Mouse (Mus musculus) G1E (cell line): Measurements from ENCODE around the gene Ctsf. TPM values are rescaled to one million over a fixed set of nuclear protein-coding genes. Genes with fewer than 3 reads are reported as not detected.

Experiments
- ATAC-seq: 2 replicates; pipeline ENCODE4 v1.8.0; 2016; ENCODE audit warnings: mild to moderate bottlenecking; ENCODE audit not compliant: insufficient number of reproducible peaks, poor library complexity, low FRiP score, severe bottlenecking; ENCODE audit errors: extremely low read depth
- DNase-seq: peaks from one replicate; pipeline ENCODE4 v3.0.0; 2012; ENCODE audit warnings: low spot score
- H3K27me3 ChIP-seq: 2 replicates; pipeline ENCODE4 v1.6.1; 2012; ENCODE audit warnings: mild to moderate bottlenecking, low read length, inconsistent platforms; ENCODE audit not compliant: insufficient read depth
- H3K36me3 ChIP-seq: replicated peaks from 2 replicates; pipeline ENCODE3; 2012; ENCODE audit warnings: mild to moderate bottlenecking, inconsistent platforms
- H3K4me1 ChIP-seq: 2 replicates; pipeline ENCODE4 v1.6.1; 2012; ENCODE audit warnings: low read depth, low read length, inconsistent platforms, mixed read lengths; ENCODE audit not compliant: insufficient read depth
- H3K4me3 ChIP-seq: 2 replicates; pipeline ENCODE4 v1.5.1; 2012; ENCODE audit warnings: low read depth, mild to moderate bottlenecking, inconsistent platforms, low read length, moderate library complexity, mixed read lengths
- H3K9me3 ChIP-seq: replicated peaks from 2 replicates; pipeline ENCODE4 v1.6.1; 2012; ENCODE audit warnings: inconsistent platforms
- CTCF ChIP-seq: IDR thresholded peaks from 2 replicates; pipeline ENCODE4 v1.5.1; 2012; ENCODE audit warnings: low read depth, low read length, inconsistent platforms, mixed read lengths
- GATA1 ChIP-seq: IDR thresholded peaks from 2 replicates; pipeline ENCODE4 v1.6.1; 2012; ENCODE audit warnings: borderline replicate concordance, low read length, inconsistent platforms, mixed read lengths
- GATA2 ChIP-seq: IDR thresholded peaks from 2 replicates; pipeline ENCODE4 v1.6.1; 2012; ENCODE audit warnings: low read depth, low read length, inconsistent platforms, borderline replicate concordance
- POLR2AphosphoS5 ChIP-seq: IDR thresholded peaks from 2 replicates; pipeline ENCODE4 v1.6.1; 2012; ENCODE audit warnings: low read depth, low read length, inconsistent platforms; ENCODE audit not compliant: insufficient replicate concordance
- TAL1 ChIP-seq: conservative IDR thresholded peaks from 2 replicates; pipeline ENCODE4 v1.6.1; 2012; ENCODE audit warnings: low read depth, low read length, inconsistent platforms, mixed read lengths
- polyA plus RNA-seq: library from polyadenylated mRNA; stranded (reverse); fragments of >175 nt; gene quantifications from 2 replicates; pipeline ENCODE4 v1.2.3, GENCODE M21; 2012
- total RNA-seq, 2 experiments: library from RNA; stranded (forward) in 1 of 2; stranded (reverse) in 1 of 2; fragments of 200-1000 nt in 1 of 2; fragments of >200 nt in 1 of 2; fragmentation: Nextera tagmentation in 1 of 2; gene quantifications; 2 replicates each; pipeline ENCODE4 v1.2.3; 2014 to 2017

The Ctsf gene
- total and polyA plus RNA-seq, 3 experiments = 0.05 to 0.38 TPM; not detected in 1

DNA sequence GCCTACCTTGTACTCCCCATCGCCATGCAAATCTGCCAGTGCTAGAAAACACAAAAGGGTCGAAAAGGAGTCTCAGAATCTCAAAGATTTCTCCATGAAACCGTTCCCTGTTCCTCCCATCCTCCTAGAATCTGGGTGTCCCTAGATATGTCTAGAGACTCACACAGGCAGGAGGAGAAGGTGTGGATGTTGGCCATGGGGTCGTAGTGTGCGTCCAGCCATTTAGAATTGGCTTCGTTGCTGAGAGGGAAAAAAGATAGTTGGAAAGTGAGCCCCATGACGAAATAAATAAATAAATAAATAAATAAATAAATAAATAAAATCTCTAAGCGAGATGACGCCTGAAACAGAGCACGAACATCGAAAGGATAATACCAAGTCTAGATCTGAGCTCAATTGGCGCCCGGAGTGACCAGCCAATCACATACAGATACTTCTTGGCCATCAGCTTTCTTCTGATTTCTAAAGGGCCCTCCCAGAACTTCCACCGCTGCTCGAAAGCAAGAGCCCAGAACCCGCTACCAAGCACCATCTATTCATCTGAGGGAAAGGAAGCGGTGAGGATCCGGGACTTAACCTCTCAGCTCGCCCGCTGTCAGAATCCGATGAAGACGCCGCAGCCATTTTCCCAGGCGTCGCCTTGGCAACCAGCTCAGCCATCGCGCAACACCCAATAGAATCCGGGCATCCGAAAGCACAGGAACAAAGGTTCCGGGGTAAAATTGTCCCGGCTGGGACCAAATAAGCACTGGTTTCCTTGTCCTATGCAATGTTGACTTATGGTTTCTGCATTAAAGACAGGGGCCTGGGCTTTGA is 51.3 kb downstream of the Ctsf start, which contains the start of gene Bbs1:
Gene Bbs1 (minus strand): TSS at position 650 of the 816 bp plus-strand sequence.
- Histone ChIP-seq H3K36me3 (peaks cover 59% of the 10 kb centered on the region), H3K9me3 (no peaks in the 10 kb centered on the region), H3K4me3 (peak within 1 kb of the TSS; percentile 72), H3K27me3 (no peaks in the 10 kb centered on the region), H3K4me1 (peaks cover 6% of the 10 kb centered on the region; the same call in 1 of the 2 replicates)
- DNase-seq = peak; percentile 70
- TF ChIP-seq POLR2AphosphoS5 = no peak
- no peak for TF ChIP-seq CTCF
- no peak for TF ChIP-seq GATA1
- TF ChIP-seq TAL1 = no peak
- no peak for TF ChIP-seq GATA2
- peak; percentile 40 for ATAC-seq

- H3K9me3 ChIP-seq = no peaks in the 10 kb centered on the region
- DNase-seq (no peak), ATAC-seq (no peak)
- H3K36me3 ChIP-seq = peaks cover 72% of the 10 kb centered on the region
- H3K27me3 ChIP-seq = no peaks in the 10 kb centered on the region
- peaks cover 9% of the 10 kb centered on the region; the same call in 1 of the 2 replicates for H3K4me1 ChIP-seq
- no peak overlapping the region for H3K4me3 ChIP-seq
- TF ChIP-seq CTCF (peak; percentile 48; the same call in 1 of the 2 replicates), TAL1 (no peak)
Observed at GRCm38 (mm10) chr19:4908107-4908506, 53.2 kb downstream of the Ctsf start.

DNA sequence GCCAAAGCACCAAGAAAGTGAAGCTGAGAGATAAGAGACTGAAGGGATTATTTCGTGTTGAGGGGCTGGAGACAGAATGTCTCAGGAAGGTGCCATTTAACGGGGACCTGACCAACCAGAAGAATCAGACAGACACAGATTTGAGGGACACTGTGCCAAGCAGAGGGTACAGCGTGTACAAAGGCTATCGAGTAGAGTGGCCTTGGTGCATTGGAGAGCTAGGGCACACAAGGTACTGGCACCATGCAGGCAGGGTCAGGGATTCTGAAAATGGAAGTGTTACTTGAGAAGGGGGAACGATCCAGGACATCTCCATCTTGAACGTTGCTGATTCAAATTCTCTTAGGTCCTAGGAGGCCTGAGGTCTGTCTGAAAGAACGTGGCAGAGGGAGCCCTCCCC is 54.4 kb downstream of the Ctsf start:
- ATAC-seq = no peak

More for the DNA sequence above, 54.4 kb downstream of the Ctsf start:
- Histone ChIP-seq H3K36me3 (peaks cover 78% of the 10 kb centered on the region), H3K4me1 (peaks cover 13% of the 10 kb centered on the region; the same call in 1 of the 2 replicates), H3K4me3 (no peak overlapping the region), H3K27me3 (no peaks in the 10 kb centered on the region), H3K9me3 (no peaks in the 10 kb centered on the region)
- no peak for DNase-seq
- TF ChIP-seq TAL1 (no peak), CTCF (no peak), GATA1 (no peak), GATA2 (no peak), POLR2AphosphoS5 (no peak)

Other genes with a start within 250 kb of the Ctsf start
Only the 20 nearest of the 26 such genes appear.
- gene Gm960, start 156.5 kb upstream of the Ctsf start, total RNA-seq (2014; fragmentation: Nextera tagmentation) = not detected in 2 replicates
- gene Gm960, start 156.5 kb upstream of the Ctsf start, total RNA-seq (2017) = 0.46 and 0.93 TPM in 2 replicates
- 0.37 TPM in 1 of 2 replicates, not detected in the other for gene Gm960, start 156.5 kb upstream of the Ctsf start, polyA plus RNA-seq
- 0.30 and 2.9 TPM in 2 replicates for gene Sptbn2, start 144.0 kb upstream of the Ctsf start, total RNA-seq (2014; fragmentation: Nextera tagmentation)
- gene Sptbn2, start 144.0 kb upstream of the Ctsf start, total RNA-seq (2017) = 0.12 and 0.16 TPM in 2 replicates
- 0.17 and 0.21 TPM in 2 replicates for gene Sptbn2, start 144.0 kb upstream of the Ctsf start, polyA plus RNA-seq
- gene Rbm4b, start 98.6 kb upstream of the Ctsf start, total RNA-seq (2014; fragmentation: Nextera tagmentation) = 8.3 and 9.8 TPM in 2 replicates
- gene Rbm4b, start 98.6 kb upstream of the Ctsf start, total RNA-seq (2017) = 16.1 and 20.7 TPM in 2 replicates
- gene Rbm4b, start 98.6 kb upstream of the Ctsf start, polyA plus RNA-seq = 5.1 and 5.3 TPM in 2 replicates
- gene Rbm4, start 61.2 kb upstream of the Ctsf start, total RNA-seq (2014; fragmentation: Nextera tagmentation) = 50.8 and 72.4 TPM in 2 replicates
- gene Rbm4, start 61.2 kb upstream of the Ctsf start, total RNA-seq (2017) = 80.4 and 99.5 TPM in 2 replicates
- 3.6 and 19.9 TPM in 2 replicates for gene Rbm4, start 61.2 kb upstream of the Ctsf start, polyA plus RNA-seq
- 10.6 and 11.2 TPM in 2 replicates for gene Gm21992, start 43.5 kb upstream of the Ctsf start, total RNA-seq (2014; fragmentation: Nextera tagmentation)
- gene Gm21992, start 43.5 kb upstream of the Ctsf start, total RNA-seq (2017) = 32.1 and 40.1 TPM in 2 replicates
- 1.7 and 9.0 TPM in 2 replicates for gene Gm21992, start 43.5 kb upstream of the Ctsf start, polyA plus RNA-seq
- 70.3 and 82.1 TPM in 2 replicates for gene Rbm14, start 43.5 kb upstream of the Ctsf start, total RNA-seq (2014; fragmentation: Nextera tagmentation)
- 28.2 and 29.5 TPM in 2 replicates for gene Rbm14, start 43.5 kb upstream of the Ctsf start, total RNA-seq (2017)
- gene Rbm14, start 43.5 kb upstream of the Ctsf start, polyA plus RNA-seq = 38.6 and 55.3 TPM in 2 replicates
- 17.3 and 20.6 TPM in 2 replicates for gene Ccs, start 15.8 kb upstream of the Ctsf start, total RNA-seq (2014; fragmentation: Nextera tagmentation)
- 30.1 and 31.2 TPM in 2 replicates for gene Ccs, start 15.8 kb upstream of the Ctsf start, total RNA-seq (2017)
- 61.4 and 69.4 TPM in 2 replicates for gene Ccs, start 15.8 kb upstream of the Ctsf start, polyA plus RNA-seq
- not detected in 2 replicates for gene Ccdc87, start 15.8 kb upstream of the Ctsf start, total RNA-seq (2014; fragmentation: Nextera tagmentation)
- 0.05 and 0.06 TPM in 2 replicates for gene Ccdc87, start 15.8 kb upstream of the Ctsf start, total RNA-seq (2017)
- gene Ccdc87, start 15.8 kb upstream of the Ctsf start, polyA plus RNA-seq = 0.03 TPM in 1 of 2 replicates, not detected in the other
- gene Actn3, start 22.8 kb downstream of the Ctsf start, total RNA-seq (2014; fragmentation: Nextera tagmentation) = not detected in 2 replicates
- gene Actn3, start 22.8 kb downstream of the Ctsf start, total RNA-seq (2017) = 0.16 and 0.52 TPM in 2 replicates
- 0.03 and 0.06 TPM in 2 replicates for gene Actn3, start 22.8 kb downstream of the Ctsf start, polyA plus RNA-seq
- 15.9 and 19.5 TPM in 2 replicates for gene Zdhhc24, start 23.5 kb downstream of the Ctsf start, total RNA-seq (2014; fragmentation: Nextera tagmentation)
- 13.9 and 15.7 TPM in 2 replicates for gene Zdhhc24, start 23.5 kb downstream of the Ctsf start, total RNA-seq (2017)
- 1.8 and 2.0 TPM in 2 replicates for gene Zdhhc24, start 23.5 kb downstream of the Ctsf start, polyA plus RNA-seq
- gene Bbs1, start 51.5 kb downstream of the Ctsf start, total RNA-seq (2014; fragmentation: Nextera tagmentation) = 5.2 and 5.5 TPM in 2 replicates
- gene Bbs1, start 51.5 kb downstream of the Ctsf start, total RNA-seq (2017) = 3.0 and 4.4 TPM in 2 replicates
- gene Bbs1, start 51.5 kb downstream of the Ctsf start, polyA plus RNA-seq = 5.6 and 8.7 TPM in 2 replicates
- 41.5 and 45.4 TPM in 2 replicates for gene Dpp3, start 73.2 kb downstream of the Ctsf start, total RNA-seq (2014; fragmentation: Nextera tagmentation)
- 47.3 and 54.2 TPM in 2 replicates for gene Dpp3, start 73.2 kb downstream of the Ctsf start, total RNA-seq (2017)
- 82.6 and 88.2 TPM in 2 replicates for gene Dpp3, start 73.2 kb downstream of the Ctsf start, polyA plus RNA-seq
- not detected in 2 replicates for gene Peli3, start 88.0 kb downstream of the Ctsf start, total RNA-seq (2014; fragmentation: Nextera tagmentation)
- gene Peli3, start 88.0 kb downstream of the Ctsf start, total RNA-seq (2017) = 0.05 TPM in 1 of 2 replicates, not detected in the other
- gene Peli3, start 88.0 kb downstream of the Ctsf start, polyA plus RNA-seq = not detected in 2 replicates
- gene Mrpl11, start 107.0 kb downstream of the Ctsf start, total RNA-seq (2014; fragmentation: Nextera tagmentation) = 15.4 and 16.2 TPM in 2 replicates
- gene Mrpl11, start 107.0 kb downstream of the Ctsf start, total RNA-seq (2017) = 87.0 and 91.6 TPM in 2 replicates
- 66.8 and 72.2 TPM in 2 replicates for gene Mrpl11, start 107.0 kb downstream of the Ctsf start, polyA plus RNA-seq
- gene Npas4, start 135.2 kb downstream of the Ctsf start, total RNA-seq (2014; fragmentation: Nextera tagmentation) = 0.83 TPM in 1 of 2 replicates, not detected in the other
- 0.05 and 0.06 TPM in 2 replicates for gene Npas4, start 135.2 kb downstream of the Ctsf start, total RNA-seq (2017)
- not detected in 2 replicates for gene Npas4, start 135.2 kb downstream of the Ctsf start, polyA plus RNA-seq
- gene Slc29a2, start 168.7 kb downstream of the Ctsf start, total RNA-seq (2014; fragmentation: Nextera tagmentation) = 4.3 and 5.8 TPM in 2 replicates
- gene Slc29a2, start 168.7 kb downstream of the Ctsf start, total RNA-seq (2017) = 1.7 and 1.8 TPM in 2 replicates
- 5.5 and 5.9 TPM in 2 replicates for gene Slc29a2, start 168.7 kb downstream of the Ctsf start, polyA plus RNA-seq
- gene B4gat1, start 183.7 kb downstream of the Ctsf start, total RNA-seq (2014; fragmentation: Nextera tagmentation) = 5.9 and 7.2 TPM in 2 replicates
- 1.7 and 3.4 TPM in 2 replicates for gene B4gat1, start 183.7 kb downstream of the Ctsf start, total RNA-seq (2017)
- gene B4gat1, start 183.7 kb downstream of the Ctsf start, polyA plus RNA-seq = 8.4 and 8.9 TPM in 2 replicates
- 0.60 TPM in 1 of 2 replicates, not detected in the other for gene AC124502.3, start 183.8 kb downstream of the Ctsf start, total RNA-seq (2014; fragmentation: Nextera tagmentation)
- gene AC124502.3, start 183.8 kb downstream of the Ctsf start, total RNA-seq (2017) = 4.6 and 6.6 TPM in 2 replicates
- 0.33 and 0.34 TPM in 2 replicates for gene AC124502.3, start 183.8 kb downstream of the Ctsf start, polyA plus RNA-seq
- gene Brms1, start 186.2 kb downstream of the Ctsf start, total RNA-seq (2014; fragmentation: Nextera tagmentation) = 10.8 and 15.4 TPM in 2 replicates
- gene Brms1, start 186.2 kb downstream of the Ctsf start, total RNA-seq (2017) = 16.4 and 18.8 TPM in 2 replicates
- 65.6 and 88.7 TPM in 2 replicates for gene Brms1, start 186.2 kb downstream of the Ctsf start, polyA plus RNA-seq
- gene Rin1, start 195.4 kb downstream of the Ctsf start, total RNA-seq (2014; fragmentation: Nextera tagmentation) = 0.68 and 1.8 TPM in 2 replicates
- gene Rin1, start 195.4 kb downstream of the Ctsf start, total RNA-seq (2017) = 0.22 and 0.41 TPM in 2 replicates
- gene Rin1, start 195.4 kb downstream of the Ctsf start, polyA plus RNA-seq = 0.30 and 0.72 TPM in 2 replicates